Mouse (Mus musculus): Measurements from ENCODE around the gene Fam210b. TPM values are rescaled to one million over a fixed set of nuclear protein-coding genes. Genes with fewer than 3 reads are reported as not detected.

The Fam210b gene
- polyA plus RNA-seq, 1 experiment from 2014 or later, result 10.4 TPM

GRCm38 (mm10) chr2:172376999-172377515 lies 31.7 kb downstream of the Fam210b start:
- Histone ChIP-seq H3K36me3 (ENCODE audit: control insufficient read depth, insufficient read depth, low read length) (peaks cover 96% of the 10 kb centered on the region), H3K9me3 (ENCODE audit: control insufficient read depth, low read length) (no peaks in the 10 kb centered on the region), H3K27ac (replicated peaks in 1 of 2; ENCODE audit: control insufficient read depth in 1 of 2, insufficient read depth in 1 of 2, low read depth in 2 of 2, low read length in 2 of 2) (no peak overlapping the region), H3K4me2 (ENCODE audit: low read length) (no peak overlapping the region), H3K4me1 (ENCODE audit: control insufficient read depth in 2 of 2, insufficient read depth in 2 of 2, low read length in 2 of 2) (peaks cover 0 to 4% of the 10 kb centered on the region in 2 experiments; a peak in 1 of 4 replicates), H3K9ac (ENCODE audit: low read length) (no peak overlapping the region), H3K27me3 (ENCODE audit: control insufficient read depth, insufficient read depth, low read length) (no peaks in the 10 kb centered on the region), H3K4me3 (ENCODE audit: control insufficient read depth in 1 of 2, insufficient read depth in 1 of 2, low read depth in 1 of 2, low read length in 2 of 2) (no peak overlapping the region)
- 64% methylated on average over 5 of the region's 5 CpGs for WGBS
- no peak for ATAC-seq (ENCODE audit: insufficient number of reproducible peaks, insufficient read depth, low FRiP score, low read depth)

GRCm38 (mm10) chr2:172378332-172378731 lies 33.0 kb downstream of the Fam210b start:
- Histone ChIP-seq H3K9me3 (ENCODE audit: control insufficient read depth, low read length) (no peaks in the 10 kb centered on the region), H3K9ac (ENCODE audit: low read length) (no peak overlapping the region), H3K4me1 (ENCODE audit: control insufficient read depth in 2 of 2, insufficient read depth in 2 of 2, low read length in 2 of 2) (no peaks in the 10 kb centered on the region), H3K4me2 (ENCODE audit: low read length) (no peak overlapping the region), H3K4me3 (ENCODE audit: control insufficient read depth in 1 of 2, insufficient read depth in 1 of 2, low read depth in 1 of 2, low read length in 2 of 2) (no peak overlapping the region), H3K36me3 (ENCODE audit: control insufficient read depth, insufficient read depth, low read length) (peaks cover 95% of the 10 kb centered on the region), H3K27me3 (ENCODE audit: control insufficient read depth, insufficient read depth, low read length) (no peaks in the 10 kb centered on the region), H3K27ac (replicated peaks in 1 of 2; ENCODE audit: control insufficient read depth in 1 of 2, insufficient read depth in 1 of 2, low read depth in 2 of 2, low read length in 2 of 2) (no peak overlapping the region)
- ATAC-seq (ENCODE audit: insufficient number of reproducible peaks, insufficient read depth, low FRiP score, low read depth), result no peak
- 66% methylated on average over 7 of the region's 7 CpGs for WGBS

GRCm38 (mm10) chr2:172380513-172380912 lies 35.1 kb downstream of the Fam210b start:
- ATAC-seq (ENCODE audit: insufficient number of reproducible peaks, insufficient read depth, low FRiP score, low read depth), result no peak
- Histone ChIP-seq H3K9ac (ENCODE audit: low read length) (no peak overlapping the region), H3K27ac (replicated peaks in 1 of 2; ENCODE audit: control insufficient read depth in 1 of 2, insufficient read depth in 1 of 2, low read depth in 2 of 2, low read length in 2 of 2) (no peak overlapping the region), H3K27me3 (ENCODE audit: control insufficient read depth, insufficient read depth, low read length) (no peaks in the 10 kb centered on the region), H3K4me3 (ENCODE audit: control insufficient read depth in 1 of 2, insufficient read depth in 1 of 2, low read depth in 1 of 2, low read length in 2 of 2) (no peak overlapping the region), H3K4me2 (ENCODE audit: low read length) (no peak overlapping the region), H3K9me3 (ENCODE audit: control insufficient read depth, low read length) (no peaks in the 10 kb centered on the region), H3K36me3 (ENCODE audit: control insufficient read depth, insufficient read depth, low read length) (peaks cover 73% of the 10 kb centered on the region), H3K4me1 (ENCODE audit: control insufficient read depth in 2 of 2, insufficient read depth in 2 of 2, low read length in 2 of 2) (no peaks in the 10 kb centered on the region; a peak in 2 of 4 replicates)
- WGBS, result 94% methylated on average over 17 of the region's 17 CpGs

GRCm38 (mm10) chr2:172381341-172381740 lies 36.0 kb downstream of the Fam210b start:
- Histone ChIP-seq H3K36me3 (ENCODE audit: control insufficient read depth, insufficient read depth, low read length) (peaks cover 65% of the 10 kb centered on the region), H3K27me3 (ENCODE audit: control insufficient read depth, insufficient read depth, low read length) (no peaks in the 10 kb centered on the region), H3K4me1 (ENCODE audit: control insufficient read depth in 2 of 2, insufficient read depth in 2 of 2, low read length in 2 of 2) (no peaks in the 10 kb centered on the region; a peak in 2 of 4 replicates), H3K9ac (ENCODE audit: low read length) (no peak overlapping the region), H3K4me3 (ENCODE audit: control insufficient read depth in 1 of 2, insufficient read depth in 1 of 2, low read depth in 1 of 2, low read length in 2 of 2) (no peak overlapping the region), H3K27ac (replicated peaks in 1 of 2; ENCODE audit: control insufficient read depth in 1 of 2, insufficient read depth in 1 of 2, low read depth in 2 of 2, low read length in 2 of 2) (no peak overlapping the region), H3K9me3 (ENCODE audit: control insufficient read depth, low read length) (no peaks in the 10 kb centered on the region), H3K4me2 (ENCODE audit: low read length) (no peak overlapping the region)
- ATAC-seq (ENCODE audit: insufficient number of reproducible peaks, insufficient read depth, low FRiP score, low read depth), result no peak
- 92% methylated on average over 11 of the region's 11 CpGs for WGBS

DNA sequence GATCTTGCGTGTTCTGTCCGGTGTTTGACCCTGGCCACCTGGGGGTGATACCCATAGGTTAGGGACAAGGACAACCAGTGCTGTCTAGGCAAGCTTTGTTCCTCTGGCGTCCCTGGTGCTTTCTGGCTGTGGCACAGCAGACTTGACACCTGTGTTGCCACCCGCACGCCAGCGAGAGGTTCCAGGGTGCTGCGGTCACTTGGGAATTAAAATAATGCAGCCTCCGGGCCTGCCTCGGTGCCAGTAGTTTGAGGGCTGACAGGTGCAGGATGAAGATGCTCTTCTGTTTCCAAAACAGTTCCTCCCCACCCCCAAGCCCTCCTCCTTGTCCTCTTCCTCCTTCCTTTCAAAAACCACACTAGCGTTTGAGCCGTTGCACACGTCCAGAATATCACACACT lies 36.5 kb downstream of the Fam210b start:
- no peak overlapping the region for H3K4me2 ChIP-seq (ENCODE audit: low read length)
- no peak overlapping the region for H3K9ac ChIP-seq (ENCODE audit: low read length)
- WGBS, result 87% methylated on average over 12 of the region's 12 CpGs
- no peaks in the 10 kb centered on the region; a peak in 2 of 4 replicates for H3K4me1 ChIP-seq (ENCODE audit: control insufficient read depth in 2 of 2, insufficient read depth in 2 of 2, low read length in 2 of 2)
- ATAC-seq (ENCODE audit: insufficient number of reproducible peaks, insufficient read depth, low FRiP score, low read depth), result no peak
- no peaks in the 10 kb centered on the region for H3K9me3 ChIP-seq (ENCODE audit: control insufficient read depth, low read length)
- no peaks in the 10 kb centered on the region for H3K27me3 ChIP-seq (ENCODE audit: control insufficient read depth, insufficient read depth, low read length)
- no peak overlapping the region for H3K27ac ChIP-seq (replicated peaks in 1 of 2; ENCODE audit: control insufficient read depth in 1 of 2, insufficient read depth in 1 of 2, low read depth in 2 of 2, low read length in 2 of 2)
- H3K36me3 ChIP-seq (ENCODE audit: control insufficient read depth, insufficient read depth, low read length), result peaks cover 60% of the 10 kb centered on the region
- H3K4me3 ChIP-seq (ENCODE audit: control insufficient read depth in 1 of 2, insufficient read depth in 1 of 2, low read depth in 1 of 2, low read length in 2 of 2), result no peak overlapping the region

DNA sequence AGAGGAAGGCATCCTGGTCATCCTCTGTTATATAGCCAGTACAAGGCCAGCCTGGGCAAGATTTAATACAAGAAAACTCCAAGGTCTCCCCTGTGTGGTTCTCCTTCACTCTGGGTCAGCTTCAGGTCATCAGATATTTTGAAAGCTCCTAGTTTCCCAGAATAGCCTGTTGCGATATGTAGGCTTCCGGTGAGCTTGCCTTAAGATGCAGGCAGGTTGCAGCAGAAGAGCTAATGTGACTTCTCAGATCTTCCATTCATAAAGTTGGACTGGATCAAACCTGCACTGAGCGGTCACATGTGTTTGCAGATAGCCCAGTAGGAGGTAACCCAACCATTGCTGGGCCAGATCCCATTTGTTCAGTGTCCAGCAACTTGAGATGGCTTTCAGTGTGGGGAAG lies 39.4 kb downstream of the Fam210b start:
- no peaks in the 10 kb centered on the region for H3K27me3 ChIP-seq (ENCODE audit: control insufficient read depth, insufficient read depth, low read length)
- H3K9ac ChIP-seq (ENCODE audit: low read length), result no peak overlapping the region
- peaks cover 31% of the 10 kb centered on the region for H3K36me3 ChIP-seq (ENCODE audit: control insufficient read depth, insufficient read depth, low read length)
- no peaks in the 10 kb centered on the region; a peak in 2 of 4 replicates for H3K4me1 ChIP-seq (ENCODE audit: control insufficient read depth in 2 of 2, insufficient read depth in 2 of 2, low read length in 2 of 2)
- no peak overlapping the region for H3K4me3 ChIP-seq (ENCODE audit: control insufficient read depth in 1 of 2, insufficient read depth in 1 of 2, low read depth in 1 of 2, low read length in 2 of 2)
- 48% methylated on average over 3 of the region's 3 CpGs for WGBS
- H3K27ac ChIP-seq (replicated peaks in 1 of 2; ENCODE audit: control insufficient read depth in 1 of 2, insufficient read depth in 1 of 2, low read depth in 2 of 2, low read length in 2 of 2), result no peak overlapping the region
- no peak for ATAC-seq (ENCODE audit: insufficient number of reproducible peaks, insufficient read depth, low FRiP score, low read depth)
- no peak overlapping the region for H3K4me2 ChIP-seq (ENCODE audit: low read length)
- H3K9me3 ChIP-seq (ENCODE audit: control insufficient read depth, low read length), result no peaks in the 10 kb centered on the region

DNA sequence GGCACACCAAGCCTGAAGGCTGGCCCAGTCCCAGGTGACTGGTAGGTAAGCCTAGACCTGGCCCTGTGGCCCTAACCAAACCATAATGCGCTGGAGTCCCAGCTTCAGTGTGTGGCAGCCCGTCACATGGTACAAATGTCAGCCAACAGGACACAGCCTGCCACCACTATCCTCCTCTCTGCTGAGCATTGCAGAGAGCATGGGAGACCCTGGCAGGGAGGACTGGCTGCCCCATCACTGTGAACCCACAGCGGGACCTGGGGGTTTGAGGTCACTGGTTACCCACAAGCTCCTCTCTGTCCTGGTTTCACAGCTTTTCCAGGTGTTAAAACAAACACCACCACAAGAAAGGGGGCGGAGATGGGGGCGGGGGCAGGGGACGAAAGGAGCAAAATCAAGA lies 45.0 kb downstream of the Fam210b start:
- peaks cover 2 to 4% of the 10 kb centered on the region in 2 experiments; a peak in 2 of 4 replicates for H3K4me1 ChIP-seq (ENCODE audit: control insufficient read depth in 2 of 2, insufficient read depth in 2 of 2, low read length in 2 of 2)
- ATAC-seq (ENCODE audit: insufficient number of reproducible peaks, insufficient read depth, low FRiP score, low read depth), result no peak
- WGBS, result 24% methylated on average over 6 of the region's 6 CpGs

GRCm38 (mm10) chr2:172392041-172392521 lies 46.7 kb downstream of the Fam210b start:
- Histone ChIP-seq H3K9me3 (ENCODE audit: control insufficient read depth, low read length) (no peaks in the 10 kb centered on the region), H3K36me3 (ENCODE audit: control insufficient read depth, insufficient read depth, low read length) (no peaks in the 10 kb centered on the region), H3K9ac (ENCODE audit: low read length) (no peak overlapping the region), H3K4me1 (ENCODE audit: control insufficient read depth in 2 of 2, insufficient read depth in 2 of 2, low read length in 2 of 2) (peaks cover 2 to 4% of the 10 kb centered on the region in 2 experiments; a peak in 2 of 4 replicates), H3K4me3 (ENCODE audit: control insufficient read depth in 1 of 2, insufficient read depth in 1 of 2, low read depth in 1 of 2, low read length in 2 of 2) (no peak overlapping the region), H3K27ac (replicated peaks in 1 of 2; ENCODE audit: control insufficient read depth in 1 of 2, insufficient read depth in 1 of 2, low read depth in 2 of 2, low read length in 2 of 2) (no peak overlapping the region), H3K27me3 (ENCODE audit: control insufficient read depth, insufficient read depth, low read length) (no peaks in the 10 kb centered on the region), H3K4me2 (ENCODE audit: low read length) (no peak overlapping the region)
- WGBS, result 39% methylated on average over 10 of the region's 10 CpGs
- no peak for ATAC-seq (ENCODE audit: insufficient number of reproducible peaks, insufficient read depth, low FRiP score, low read depth)

More for the DNA sequence above, 45.0 kb downstream of the Fam210b start:
- Histone ChIP-seq H3K36me3 (ENCODE audit: control insufficient read depth, insufficient read depth, low read length) (no peaks in the 10 kb centered on the region), H3K4me3 (ENCODE audit: control insufficient read depth in 1 of 2, insufficient read depth in 1 of 2, low read depth in 1 of 2, low read length in 2 of 2) (no peak overlapping the region), H3K4me2 (ENCODE audit: low read length) (no peak overlapping the region), H3K9ac (ENCODE audit: low read length) (no peak overlapping the region), H3K27me3 (ENCODE audit: control insufficient read depth, insufficient read depth, low read length) (no peaks in the 10 kb centered on the region), H3K27ac (replicated peaks in 1 of 2; ENCODE audit: control insufficient read depth in 1 of 2, insufficient read depth in 1 of 2, low read depth in 2 of 2, low read length in 2 of 2) (no peak overlapping the region), H3K9me3 (ENCODE audit: control insufficient read depth, low read length) (no peaks in the 10 kb centered on the region)

Measured in heart, embryonic 14.5 days (tissue).